Mouse (Mus musculus) CD8-positive naive resting alpha-beta T cell, adult 2 months (primary cell): Measurements from ENCODE around the gene Pou2f2.

Source experiments
- DNase-seq, 2 experiments: peaks; one replicate each; pipeline ENCODE4 v3.0.0; 2022; ENCODE audit warnings: low read depth in 2 of 2, low spot score in 2 of 2

Pou2f2 gene

GRCm38 (mm10) chr7:25196107-25196506 lies 16.6 kb upstream of the Pou2f2 start:
- no peak for DNase-seq

GRCm38 (mm10) chr7:25195148-25195547 lies 15.6 kb upstream of the Pou2f2 start:
- DNase-seq: no peak

GRCm38 (mm10) chr7:25192110-25192509 lies 12.6 kb upstream of the Pou2f2 start:
- no peak for DNase-seq

- DNase-seq: no peak
Measured at GRCm38 (mm10) chr7:25190806-25191205, 11.3 kb upstream of the Pou2f2 start.

- peak; percentile 75 to 79 for DNase-seq
Measured at GRCm38 (mm10) chr7:25187662-25188650, 8.4 kb upstream of the Pou2f2 start.

GRCm38 (mm10) chr7:25184091-25184490 lies 4.6 kb upstream of the Pou2f2 start:
- DNase-seq: no peak

- DNase-seq: peak in 1 of 2 experiments; percentile 4
Measured at GRCm38 (mm10) chr7:25181814-25182213, 2.3 kb upstream of the Pou2f2 start.

GRCm38 (mm10) chr7:25181331-25181790 lies 1.8 kb upstream of the Pou2f2 start:
- DNase-seq: peak; percentile 23 to 44

GRCm38 (mm10) chr7:25180512-25180911 lies 986 bp upstream of the Pou2f2 start:
- no peak for DNase-seq

GRCm38 (mm10) chr7:25178787-25179605 lies 530 bp downstream of the Pou2f2 start:
- DNase-seq: peak in 1 of 2 experiments; percentile 8

GRCm38 (mm10) chr7:25178317-25178716 lies 1.2 kb downstream of the Pou2f2 start:
- DNase-seq: no peak

GRCm38 (mm10) chr7:25174343-25174742 lies 5.2 kb downstream of the Pou2f2 start:
- no peak for DNase-seq

- DNase-seq: no peak
Measured at GRCm38 (mm10) chr7:25172669-25173068, 6.9 kb downstream of the Pou2f2 start.

GRCm38 (mm10) chr7:25170583-25170982 lies 8.9 kb downstream of the Pou2f2 start:
- DNase-seq: no peak

- DNase-seq: no peak
Measured at GRCm38 (mm10) chr7:25166106-25166505, 13.4 kb downstream of the Pou2f2 start.

GRCm38 (mm10) chr7:25156158-25156648 lies 23.3 kb downstream of the Pou2f2 start:
- no peak for DNase-seq

- DNase-seq: peak; percentile 68 to 69
Measured at GRCm38 (mm10) chr7:25155469-25156157, 23.9 kb downstream of the Pou2f2 start.

- DNase-seq: peak in 1 of 2 experiments; percentile 27
Measured at GRCm38 (mm10) chr7:25154648-25155047, 24.9 kb downstream of the Pou2f2 start.

GRCm38 (mm10) chr7:25153841-25154240 lies 25.7 kb downstream of the Pou2f2 start:
- DNase-seq: no peak

GRCm38 (mm10) chr7:25151916-25152556 lies 27.5 kb downstream of the Pou2f2 start:
- no peak for DNase-seq
